11 mouse cellular contexts compared by ENCODE assay signal in the genomic region with DNA sequence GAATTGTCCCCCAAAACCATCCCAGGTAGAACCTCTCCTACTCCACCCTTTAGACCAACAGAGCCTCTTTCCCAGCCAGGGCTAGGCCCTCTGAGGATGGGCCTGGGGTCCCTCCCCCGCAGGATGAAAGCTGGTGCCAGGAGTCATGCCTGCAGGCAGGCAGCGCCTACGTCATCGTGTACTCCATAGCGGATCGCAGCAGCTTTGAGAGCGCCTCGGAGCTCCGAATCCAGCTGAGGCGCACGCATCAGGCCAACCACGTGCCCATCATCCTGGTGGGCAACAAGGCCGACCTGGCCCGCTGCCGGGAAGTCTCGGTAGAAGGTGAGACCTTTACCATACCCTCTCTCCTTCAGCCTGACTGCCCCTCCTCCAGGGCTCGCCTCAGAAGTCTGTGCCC. TPM values are rescaled to one million over a fixed set of nuclear protein-coding genes. Genes with fewer than 3 reads are reported as not detected.
DNase-seq lines count a peak whose midpoint lies in the region; ATAC-seq and TF ChIP-seq lines count a peak whose summit lies in the region.
"Had no signal": no experiment of that assay in that cellular context is flagged by ENCODE, and none has a peak within 500 bp of the region (broad histone marks: within the 10 kb centered on the region; RNA-seq: fewer than 3 reads in every experiment).

No protein-coding gene starts in this region.

- no peaks in the 10 kb centered on the region for H3K9me3 ChIP-seq in liver, postnatal 0 days (ENCODE audit: low read length)
- no peaks in the 10 kb centered on the region for H3K9me3 ChIP-seq in heart, postnatal 0 days (replicated peaks; ENCODE audit: control insufficient read depth, low read length)
- no peaks in the 10 kb centered on the region for H3K9me3 ChIP-seq in neural tube, embryonic 14.5 days (ENCODE audit: control insufficient read depth, low read length)
- H3K9me3 ChIP-seq: embryonic facial prominence, embryonic 15.5 days had no signal

- no peak overlapping the region for H3K4me2 ChIP-seq in liver, postnatal 0 days (ENCODE audit: low read depth, low read length)
- H3K4me2 ChIP-seq in heart, postnatal 0 days (ENCODE audit: low read depth, low read length): peak overlapping the region; percentile 32
- H3K4me2 ChIP-seq in neural tube, embryonic 14.5 days (ENCODE audit: low read depth, low read length): 0 out of 2 replicates have a peak overlapping the region, but pooled peaks have one; percentile 7
- H3K4me2 ChIP-seq: embryonic facial prominence, embryonic 15.5 days had no signal

- H3K4me3 ChIP-seq in liver, postnatal 0 days (ENCODE audit: low read depth, low read length): no peak overlapping the region
- no peak overlapping the region for H3K4me3 ChIP-seq in heart, postnatal 0 days (ENCODE audit: low read depth, low read length)
- H3K4me3 ChIP-seq in neural tube, embryonic 14.5 days (ENCODE audit: low read depth, low read length): no peak overlapping the region
- H3K4me3 ChIP-seq: embryonic facial prominence, embryonic 15.5 days; myocyte had no signal

- no peak overlapping the region for H3K9ac ChIP-seq in liver, postnatal 0 days (replicated peaks)
- H3K9ac ChIP-seq in heart, postnatal 0 days (replicated peaks; ENCODE audit: low read depth, low read length): no peak overlapping the region
- no peak overlapping the region for H3K9ac ChIP-seq in neural tube, embryonic 14.5 days (replicated peaks; ENCODE audit: low read depth, low read length)
- H3K9ac ChIP-seq: embryonic facial prominence, embryonic 15.5 days had no signal

- no peak overlapping the region for H3K27ac ChIP-seq in liver, postnatal 0 days (ENCODE audit: low read depth)
- peak overlapping the region; percentile 40 for H3K27ac ChIP-seq in heart, postnatal 0 days (ENCODE audit: low read depth)
- H3K27ac ChIP-seq in neural tube, embryonic 14.5 days (ENCODE audit: low read depth, low read length): no peak overlapping the region
- H3K27ac ChIP-seq: embryonic facial prominence, embryonic 15.5 days had no signal

- TF ChIP-seq CTCF in liver, postnatal 0 days (IDR thresholded peaks at IDR 0.05; ENCODE audit: low read depth): no peak
- no peak for TF ChIP-seq CTCF in heart, postnatal 0 days (IDR thresholded peaks at IDR 0.05; ENCODE audit: low read depth)

- WGBS in liver, postnatal 0 days (ENCODE audit: insufficient replicate concordance): 48% methylated on average over 17 of the region's 17 CpGs
- 29% methylated on average over 17 of the region's 17 CpGs for WGBS in heart, postnatal 0 days
- 42% methylated on average over 17 of the region's 17 CpGs for WGBS in neural tube, embryonic 14.5 days

- H3K27me3 ChIP-seq in liver, postnatal 0 days (ENCODE audit: insufficient read depth, low read length): peaks cover 8% of the 10 kb centered on the region
- H3K27me3 ChIP-seq in heart, postnatal 0 days (ENCODE audit: control insufficient read depth, insufficient read depth, low read length): peaks cover 17% of the 10 kb centered on the region; the same call in 1 of the 2 replicates
- 0 out of 2 replicates have a peak, but pooled peaks cover under 1% of the 10 kb centered on the region for H3K27me3 ChIP-seq in neural tube, embryonic 14.5 days (ENCODE audit: control insufficient read depth, insufficient read depth, low read length)

- ATAC-seq in liver, postnatal 0 days: no peak
- no peak for ATAC-seq in heart, postnatal 0 days (ENCODE audit: insufficient read depth, low read depth)
- peak; percentile 21; the same call in 1 of the 2 replicates for ATAC-seq in neural tube, embryonic 14.5 days (ENCODE audit: low read depth)

- TF ChIP-seq EP300 in liver, postnatal 0 days (IDR thresholded peaks at IDR 0.05; ENCODE audit: low read depth): no peak
- TF ChIP-seq EP300 in heart, postnatal 0 days (IDR thresholded peaks at IDR 0.05; ENCODE audit: low read depth): no peak

- peaks cover 6% of the 10 kb centered on the region; the same call in 1 of the 2 replicates for H3K4me1 ChIP-seq in liver, postnatal 0 days (ENCODE audit: insufficient read depth)
- H3K4me1 ChIP-seq in heart, postnatal 0 days (ENCODE audit: control insufficient read depth, insufficient read depth): peaks cover 9% of the 10 kb centered on the region; the same call in 1 of the 2 replicates
- no peaks in the 10 kb centered on the region for H3K4me1 ChIP-seq in neural tube, embryonic 14.5 days (ENCODE audit: control insufficient read depth, insufficient read depth, low read length)

- peak; percentile 24 to 27 for DNase-seq in cerebellum, postnatal 10 days
- DNase-seq in cerebellum, postnatal 36 days: no peak
- peak; percentile 22 for DNase-seq in liver
- DNase-seq in liver, postnatal 0 days: no peak
- no peak for DNase-seq in heart, postnatal 0 days (ENCODE audit: low spot score)
- no peak for DNase-seq in thymus, postnatal 0 days (ENCODE audit: low spot score)
- DNase-seq in natural killer cell, adult 2 months (ENCODE audit: low spot score in 2 of 2): no peak
- DNase-seq: thymus, postnatal 25 days had no signal

- no peaks in the 10 kb centered on the region for H3K36me3 ChIP-seq in liver, postnatal 0 days (replicated peaks; ENCODE audit: insufficient read depth, low read length)
- H3K36me3 ChIP-seq in heart, postnatal 0 days (replicated peaks; ENCODE audit: control insufficient read depth, insufficient read depth, low read length): no peaks in the 10 kb centered on the region
- H3K36me3 ChIP-seq in neural tube, embryonic 14.5 days (ENCODE audit: control insufficient read depth, insufficient read depth, low read length): no peaks in the 10 kb centered on the region
- H3K36me3 ChIP-seq: embryonic facial prominence, embryonic 15.5 days had no signal

RNA-seq across cellular contexts. Expression of gene Rem1, which starts 6.6 kb away (rescaled TPM):
- polyA plus RNA-seq in liver, postnatal 0 days (2015; fragmentation: Nextera tagmentation; extraction: Ambion mirVana): 0.81 and 1.6 TPM in 2 replicates
- 4.8 and 12.5 TPM in 2 replicates for total RNA-seq in heart, postnatal 0 days (2014; rRNA removed; ENCODE audit: low replicate concordance)
- polyA plus RNA-seq in heart, postnatal 0 days (2015; fragmentation: Nextera tagmentation; extraction: Ambion mirVana): 10.2 TPM in 2 replicates
- polyA plus RNA-seq in neural tube, embryonic 14.5 days (2014; fragmentation: Nextera tagmentation; extraction: Ambion mirVana): 0.33 TPM in 1 of 2 replicates, not detected in the other
- polyA plus RNA-seq in thymus, postnatal 0 days (2015; fragmentation: Nextera tagmentation; extraction: Ambion mirVana): 2.2 and 3.2 TPM in 2 replicates

RNA-seq across cellular contexts. Expression of gene Defb25, which starts 10.5 kb away (rescaled TPM):
- 0.49 TPM in 1 of 2 replicates, not detected in the other for polyA plus RNA-seq in liver, postnatal 0 days (2015; fragmentation: Nextera tagmentation; extraction: Ambion mirVana)
- total RNA-seq in heart, postnatal 0 days (2014; rRNA removed; ENCODE audit: low replicate concordance): not detected in 2 replicates
- polyA plus RNA-seq in heart, postnatal 0 days (2015; fragmentation: Nextera tagmentation; extraction: Ambion mirVana): 0.53 and 0.54 TPM in 2 replicates
- not detected in 2 replicates for polyA plus RNA-seq in neural tube, embryonic 14.5 days (2014; fragmentation: Nextera tagmentation; extraction: Ambion mirVana)
- polyA plus RNA-seq in thymus, postnatal 0 days (2015; fragmentation: Nextera tagmentation; extraction: Ambion mirVana): 1.6 and 2.1 TPM in 2 replicates

RNA-seq across cellular contexts. Expression of gene Defb36, which starts 29.2 kb away (rescaled TPM):
- not detected in 2 replicates for polyA plus RNA-seq in liver, postnatal 0 days (2015; fragmentation: Nextera tagmentation; extraction: Ambion mirVana)
- total RNA-seq in heart, postnatal 0 days (2014; rRNA removed; ENCODE audit: low replicate concordance): not detected in 2 replicates
- polyA plus RNA-seq in heart, postnatal 0 days (2015; fragmentation: Nextera tagmentation; extraction: Ambion mirVana): not detected in 2 replicates
- polyA plus RNA-seq in neural tube, embryonic 14.5 days (2014; fragmentation: Nextera tagmentation; extraction: Ambion mirVana): not detected in 2 replicates
- polyA plus RNA-seq in thymus, postnatal 0 days (2015; fragmentation: Nextera tagmentation; extraction: Ambion mirVana): not detected in 2 replicates
- polyA plus RNA-seq: embryonic facial prominence, embryonic 15.5 days; myocyte had no signal

RNA-seq across cellular contexts. Expression of gene Defb45, which starts 34.1 kb away (rescaled TPM):
- not detected in 2 replicates for polyA plus RNA-seq in liver, postnatal 0 days (2015; fragmentation: Nextera tagmentation; extraction: Ambion mirVana)
- total RNA-seq in heart, postnatal 0 days (2014; rRNA removed; ENCODE audit: low replicate concordance): not detected in 2 replicates
- not detected in 2 replicates for polyA plus RNA-seq in heart, postnatal 0 days (2015; fragmentation: Nextera tagmentation; extraction: Ambion mirVana)
- not detected in 2 replicates for polyA plus RNA-seq in neural tube, embryonic 14.5 days (2014; fragmentation: Nextera tagmentation; extraction: Ambion mirVana)
- polyA plus RNA-seq in thymus, postnatal 0 days (2015; fragmentation: Nextera tagmentation; extraction: Ambion mirVana): 0.53 TPM in 1 of 2 replicates, not detected in the other
- polyA plus RNA-seq: embryonic facial prominence, embryonic 15.5 days had no signal

RNA-seq across cellular contexts. Expression of gene H13, which starts 35.9 kb away (rescaled TPM):
- polyA plus RNA-seq in liver, postnatal 0 days (2015; fragmentation: Nextera tagmentation; extraction: Ambion mirVana): 61.0 and 63.8 TPM in 2 replicates
- total RNA-seq in heart, postnatal 0 days (2014; rRNA removed; ENCODE audit: low replicate concordance): 68.6 and 72.9 TPM in 2 replicates
- 53.4 and 55.0 TPM in 2 replicates for polyA plus RNA-seq in heart, postnatal 0 days (2015; fragmentation: Nextera tagmentation; extraction: Ambion mirVana)
- 156 and 160 TPM in 2 replicates for polyA plus RNA-seq in neural tube, embryonic 14.5 days (2014; fragmentation: Nextera tagmentation; extraction: Ambion mirVana)
- 196 and 200 TPM in 2 replicates for polyA plus RNA-seq in thymus, postnatal 0 days (2015; fragmentation: Nextera tagmentation; extraction: Ambion mirVana)

Comparison
In these comparisons a context has a peak if more than half of its experiments do, and no peak if none do; other contexts are left out.
1. DNase-seq: peak in cerebellum, postnatal 10 days (2 of 2) and liver (single experiment); none in cerebellum, postnatal 36 days (0 of 2), liver, postnatal 0 days (single experiment), heart, postnatal 0 days (single experiment), thymus, postnatal 0 days (single experiment) and natural killer cell, adult 2 months (0 of 2).